Mouse (Mus musculus) embryonic fibroblast, embryonic 13.5 days (primary cell): ENCODE results near the gene Camta1. TPM values are rescaled to one million over a fixed set of nuclear protein-coding genes. Genes with fewer than 3 reads are reported as not detected.

Source experiments
- H3K27ac ChIP-seq: 2 replicates; pipeline ENCODE4 v1.5.1; 2012; ENCODE audit warnings: low read length, control low read depth, inconsistent platforms; ENCODE audit not compliant: insufficient read depth
- H3K4me1 ChIP-seq: 2 replicates; pipeline ENCODE4 v1.6.1; 2011; ENCODE audit warnings: low read length; ENCODE audit not compliant: control insufficient read depth, insufficient read depth
- H3K4me3 ChIP-seq: 2 replicates; pipeline ENCODE4 v1.5.1; 2011; ENCODE audit warnings: mild to moderate bottlenecking, control low read depth, low read length; ENCODE audit not compliant: insufficient read depth
- CTCF ChIP-seq: IDR thresholded peaks from 2 replicates; pipeline ENCODE4 v1.5.1; 2011; ENCODE audit warnings: mild to moderate bottlenecking, control low read depth, low read length, moderate library complexity, borderline replicate concordance; ENCODE audit not compliant: insufficient read depth
- POLR2A ChIP-seq: IDR thresholded peaks from 2 replicates; pipeline ENCODE4 v1.6.1; 2011; ENCODE audit warnings: low read depth, mild to moderate bottlenecking, control low read depth, low read length, moderate library complexity
- polyA plus RNA-seq: library from polyadenylated mRNA; stranded (reverse); fragments of >200 nt; gene quantifications from 2 replicates; pipeline ENCODE4 v1.2.4, GENCODE M21; 2011; ENCODE audit warnings: low read depth; ENCODE audit not compliant: missing spikeins, insufficient read length

The Camta1 gene
- polyA plus RNA-seq, 1 experiment: 53.4 TPM

DNA sequence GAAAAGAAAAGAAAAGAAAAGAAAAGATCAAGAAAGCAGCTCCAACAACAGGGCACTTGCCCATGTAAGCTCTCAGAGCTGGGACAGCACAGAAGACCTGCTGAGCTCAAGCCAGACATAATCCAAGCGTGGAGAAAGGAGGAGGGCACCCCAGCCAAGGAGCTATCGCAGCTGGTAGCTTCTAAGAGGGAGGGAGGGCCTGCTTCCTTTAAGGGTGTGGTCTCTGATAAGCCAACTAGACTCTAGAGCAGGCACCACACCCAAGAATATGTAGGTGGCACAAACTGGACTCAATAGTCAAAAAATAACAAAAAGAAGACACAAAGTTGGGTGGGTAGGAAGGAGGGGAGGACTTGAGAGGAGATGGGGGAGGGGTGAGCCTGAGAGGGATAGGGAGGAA, 135.3 kb downstream of the Camta1 start:
- TF ChIP-seq POLR2A (no peak), CTCF (no peak)
- H3K27ac ChIP-seq: no peak overlapping the region
- no peak overlapping the region for H3K4me3 ChIP-seq
- H3K4me1 ChIP-seq: no peaks in the 10 kb centered on the region

GRCm38 (mm10) chr4:151724897-151725296, 136.8 kb downstream of the Camta1 start:
- no peak for TF ChIP-seq POLR2A
- Histone ChIP-seq H3K4me1 (no peaks in the 10 kb centered on the region), H3K27ac (no peak overlapping the region), H3K4me3 (no peak overlapping the region)

DNA sequence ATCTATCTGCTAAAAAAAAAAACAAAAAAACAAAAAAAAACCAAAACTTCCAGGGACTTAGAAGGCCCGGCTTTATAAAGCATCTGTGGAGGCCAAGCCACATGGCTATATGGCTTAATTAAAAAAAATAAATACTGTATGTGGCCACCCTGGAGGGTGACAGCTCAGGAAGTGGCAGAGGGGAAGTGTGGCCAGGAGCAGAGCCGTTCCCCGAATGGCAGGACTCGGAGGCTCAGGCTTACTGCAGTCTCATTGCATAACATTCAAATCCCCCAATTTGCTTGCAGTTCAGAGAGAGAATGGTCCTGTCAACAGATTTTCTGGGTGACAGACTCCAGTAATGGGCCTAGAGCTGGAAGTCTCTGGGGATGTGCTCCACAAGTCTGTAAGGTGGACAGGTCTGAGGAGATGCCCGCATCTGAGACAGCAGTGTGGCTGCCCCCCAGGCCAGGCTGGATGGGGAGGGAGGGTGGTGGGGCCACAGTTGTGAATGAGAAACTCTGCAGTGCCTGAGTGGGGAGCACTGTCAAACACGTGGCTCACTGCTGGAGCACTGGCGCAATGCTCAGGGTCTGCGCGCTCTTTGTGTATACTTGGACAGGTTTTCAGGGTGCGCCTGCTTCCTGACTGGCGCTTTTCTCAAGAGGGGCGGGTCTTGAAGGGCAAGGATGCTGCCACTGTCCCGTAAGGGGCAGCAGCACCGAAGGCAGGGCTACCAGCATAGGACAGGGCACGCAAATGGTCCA, 140.8 kb downstream of the Camta1 start:
- H3K4me1 ChIP-seq: no peaks in the 10 kb centered on the region
- no peak overlapping the region for H3K27ac ChIP-seq
- no peak for TF ChIP-seq POLR2A
- TF ChIP-seq CTCF: no peak

DNA sequence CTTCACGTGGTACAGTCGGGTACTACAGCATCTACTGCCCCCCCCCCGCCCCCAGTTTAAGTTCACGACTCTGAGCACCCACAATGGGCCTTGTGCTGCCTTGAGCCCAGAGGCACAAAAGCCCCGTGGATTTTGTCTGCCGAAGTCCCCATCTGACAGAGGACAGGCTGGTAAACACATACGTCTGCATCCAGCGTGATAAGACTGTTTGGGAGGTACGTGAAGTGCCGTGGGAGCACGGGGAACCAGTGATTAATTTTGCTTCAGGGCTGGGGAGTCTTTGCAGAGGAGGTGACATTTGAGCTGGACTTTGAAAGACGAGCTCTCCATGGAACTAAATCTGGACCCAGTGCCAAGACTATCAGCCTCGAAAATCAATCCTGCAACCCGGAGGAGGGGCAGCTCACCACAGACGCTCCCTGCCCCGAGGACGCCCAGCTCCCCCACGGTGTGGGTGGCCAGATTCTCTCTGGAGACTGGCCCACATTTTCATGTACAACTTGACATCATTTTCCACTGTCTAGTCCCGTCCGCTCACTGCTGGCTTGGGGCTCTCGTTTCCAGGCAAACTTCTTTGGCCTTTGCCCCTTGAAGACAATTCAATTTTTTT, 142.7 kb downstream of the Camta1 start:
- TF ChIP-seq CTCF (no peak), POLR2A (no peak)
- no peak overlapping the region for H3K4me3 ChIP-seq
- no peaks in the 10 kb centered on the region for H3K4me1 ChIP-seq
- H3K27ac ChIP-seq: no peak overlapping the region

More for the DNA sequence above, 140.8 kb downstream of the Camta1 start:
- H3K4me3 ChIP-seq: no peak overlapping the region

- Histone ChIP-seq H3K27ac (no peak overlapping the region), H3K4me3 (no peak overlapping the region), H3K4me1 (0 out of 2 replicates have a peak, but pooled peaks cover 2% of the 10 kb centered on the region)
- TF ChIP-seq POLR2A: no peak
- TF ChIP-seq CTCF: no peak
These were observed 143.8 kb downstream of the Camta1 start for GRCm38 (mm10) chr4:151717864-151718263.

GRCm38 (mm10) chr4:151713714-151714113, 148.0 kb downstream of the Camta1 start:
- Histone ChIP-seq H3K4me1 (0 out of 2 replicates have a peak, but pooled peaks cover 2% of the 10 kb centered on the region), H3K27ac (no peak overlapping the region), H3K4me3 (no peak overlapping the region)
- no peak for TF ChIP-seq CTCF
- TF ChIP-seq POLR2A: no peak

DNA sequence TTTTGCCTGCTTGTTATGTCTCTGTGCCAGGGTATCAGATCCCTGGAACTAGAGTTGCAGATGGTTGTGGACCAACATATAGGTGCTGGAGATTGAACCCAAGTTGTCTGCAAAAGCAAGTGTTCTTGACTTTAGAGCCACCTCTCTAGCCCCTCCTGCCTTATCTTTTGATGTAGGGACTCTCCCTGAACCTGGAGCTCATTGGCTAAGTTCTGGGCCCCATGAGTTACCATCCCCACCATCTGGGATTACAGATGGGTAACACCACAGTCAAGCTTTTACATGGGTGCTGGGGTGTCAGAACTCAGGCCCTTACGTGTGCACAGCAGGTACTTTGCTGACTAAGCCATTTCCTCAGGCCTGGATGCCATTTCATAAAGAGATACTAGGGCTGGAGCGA, 150.3 kb downstream of the Camta1 start:
- H3K4me1 ChIP-seq: 0 out of 2 replicates have a peak, but pooled peaks cover 2% of the 10 kb centered on the region
- H3K4me3 ChIP-seq: no peak overlapping the region
- TF ChIP-seq POLR2A (no peak), CTCF (no peak)
- no peak overlapping the region for H3K27ac ChIP-seq

- Histone ChIP-seq H3K27ac (no peak overlapping the region), H3K4me1 (0 out of 2 replicates have a peak, but pooled peaks cover 2% of the 10 kb centered on the region), H3K4me3 (no peak overlapping the region)
- no peak for TF ChIP-seq CTCF
- TF ChIP-seq POLR2A: no peak
These were observed 151.2 kb downstream of the Camta1 start for GRCm38 (mm10) chr4:151710522-151710921.

- TF ChIP-seq CTCF: no peak
- no peak for TF ChIP-seq POLR2A
- H3K4me1 ChIP-seq: 0 out of 2 replicates have a peak, but pooled peaks cover 2% of the 10 kb centered on the region
- H3K4me3 ChIP-seq: no peak overlapping the region
- no peak overlapping the region for H3K27ac ChIP-seq
These were observed 152.4 kb downstream of the Camta1 start for GRCm38 (mm10) chr4:151709269-151709668.

DNA sequence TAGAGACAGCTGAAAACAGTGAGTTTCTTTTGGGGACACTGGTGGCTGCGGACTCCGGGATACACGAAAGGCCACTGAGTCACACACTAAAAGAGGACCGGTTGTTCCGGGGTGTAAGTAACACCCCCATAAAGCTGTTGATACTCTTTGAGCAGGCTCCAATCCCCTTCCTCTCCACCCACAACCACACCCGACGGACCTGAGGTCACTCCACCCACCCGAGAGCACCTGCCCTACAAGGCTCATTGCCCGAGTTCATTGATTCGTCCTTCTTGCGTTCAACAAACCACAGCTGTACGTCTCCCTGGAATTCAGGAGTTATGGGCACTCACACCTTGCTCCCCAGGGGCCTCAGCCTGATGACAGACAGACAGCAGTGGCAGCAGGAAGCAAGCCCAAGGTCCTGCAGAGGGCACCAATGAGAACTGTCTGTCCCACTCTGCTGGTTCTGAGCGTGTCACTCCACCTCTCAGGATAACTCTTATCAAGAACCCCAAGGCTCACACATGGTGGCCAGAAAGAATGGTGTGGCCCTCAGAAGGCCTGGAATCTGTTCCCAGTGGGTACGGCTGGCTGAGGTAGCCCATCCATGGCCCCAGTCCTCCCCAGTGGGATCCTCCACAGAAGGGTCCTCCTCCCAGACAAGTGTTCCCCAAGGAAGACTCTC, 158.5 kb downstream of the Camta1 start:
- TF ChIP-seq POLR2A (no peak), CTCF (no peak)
- Histone ChIP-seq H3K4me1 (no peaks in the 10 kb centered on the region), H3K27ac (no peak overlapping the region), H3K4me3 (no peak overlapping the region)
